Mouse (Mus musculus): ENCODE measurements around the gene Mapk12. TPM values are rescaled to one million over a fixed set of nuclear protein-coding genes. Genes with fewer than 3 reads are reported as not detected.

Mapk12 gene
- total and polyA plus RNA-seq, 3 experiments, result 0.21 TPM; not detected in 2

- no peak for TF ChIP-seq GABPA (IDR thresholded peaks at IDR 0.05; ENCODE audit: insufficient replicate concordance, low read depth, low read length)
- Histone ChIP-seq H3K79me2 (replicated peaks; ENCODE audit: control insufficient read depth, extremely low read depth, insufficient read depth, poor library complexity, severe bottlenecking) (no peaks in the 10 kb centered on the region), H3K4me3 (replicated peaks in 1 of 3; ENCODE audit: low read depth in 2 of 3, low read length in 2 of 3, poor library complexity in 1 of 3) (no peak overlapping the region), H3K9ac (ENCODE audit: insufficient read depth, low read depth) (no peak overlapping the region), H3K4me2 (ENCODE audit: insufficient read depth, low read depth, poor library complexity, severe bottlenecking) (no peak overlapping the region), H3K36me3 (replicated peaks in 1 of 2; ENCODE audit: control insufficient read depth in 1 of 2, insufficient read depth in 1 of 2, low read length in 1 of 2) (peaks cover 0 to 13% of the 10 kb centered on the region in 2 experiments), H3K9me3 (replicated peaks; ENCODE audit: low read length) (no peaks in the 10 kb centered on the region), H3K27me3 (replicated peaks) (peaks cover 61% of the 10 kb centered on the region), H3K27ac (ENCODE audit: insufficient read depth, low read depth) (no peak overlapping the region), H3K4me1 (ENCODE audit: control insufficient read depth in 1 of 2, insufficient read depth in 2 of 2) (peaks cover 0 to 9% of the 10 kb centered on the region in 2 experiments; a peak in 2 of 4 replicates)
- DNase-seq (ENCODE audit: extremely low read depth), result no peak
- dilution Hi-C loops (cut with MboI; ENCODE audit: extremely low pct_ligation_motif_present, extremely low pct_unique_long_range_greater_than_20kb, low sequenced_read_pairs) (no loop called here), in situ Hi-C loops (cut with MboI; ENCODE audit: low pct_ligation_motif_present, low pct_unique_long_range_greater_than_20kb, low sequenced_read_pairs) (no loop called here)
Measured at GRCm38 (mm10) chr15:89140048-89140658, 350 bp downstream of the Mapk12 start.

GRCm38 (mm10) chr15:89138531-89138930 is 2.0 kb downstream of the Mapk12 start:
- H3K27me3 ChIP-seq (replicated peaks), result peaks cover 69% of the 10 kb centered on the region
- dilution Hi-C loops (cut with MboI; ENCODE audit: extremely low pct_ligation_motif_present, extremely low pct_unique_long_range_greater_than_20kb, low sequenced_read_pairs), result no loop called here
- H3K4me3 ChIP-seq (replicated peaks in 1 of 3; ENCODE audit: low read depth in 2 of 3, low read length in 2 of 3, poor library complexity in 1 of 3), result no peak overlapping the region
- TF ChIP-seq MAX (IDR thresholded peaks at IDR 0.05; ENCODE audit: low read length) (no peak), IRF4 (IDR thresholded peaks at IDR 0.05; ENCODE audit: low read depth, low read length) (no peak), ZKSCAN1 (IDR thresholded peaks at IDR 0.05; ENCODE audit: borderline replicate concordance, low read depth, low read length) (no peak), ZNF384 (IDR thresholded peaks at IDR 0.05; ENCODE audit: low read depth, low read length) (no peak), MEF2A (IDR thresholded peaks at IDR 0.05; ENCODE audit: borderline replicate concordance, low read depth, low read length) (no peak), ZMIZ1 (IDR thresholded peaks at IDR 0.05; ENCODE audit: low read depth, low read length) (no peak)
- H3K27ac ChIP-seq (ENCODE audit: insufficient read depth, low read depth), result no peak overlapping the region
- peaks cover 0 to 13% of the 10 kb centered on the region in 2 experiments; a peak in 2 of 4 replicates for H3K4me1 ChIP-seq (ENCODE audit: control insufficient read depth in 1 of 2, insufficient read depth in 2 of 2)
- in situ Hi-C loops (cut with MboI; ENCODE audit: low pct_ligation_motif_present, low pct_unique_long_range_greater_than_20kb, low sequenced_read_pairs), result no loop called here
- H3K9me3 ChIP-seq (replicated peaks; ENCODE audit: low read length), result no peaks in the 10 kb centered on the region
- H3K79me2 ChIP-seq (replicated peaks; ENCODE audit: control insufficient read depth, extremely low read depth, insufficient read depth, poor library complexity, severe bottlenecking), result no peaks in the 10 kb centered on the region
- H3K36me3 ChIP-seq (replicated peaks in 1 of 2; ENCODE audit: control insufficient read depth in 1 of 2, insufficient read depth in 1 of 2, low read length in 1 of 2), result peaks cover 0 to 5% of the 10 kb centered on the region in 2 experiments
- H3K9ac ChIP-seq (ENCODE audit: insufficient read depth, low read depth), result no peak overlapping the region
- no peak overlapping the region for H3K4me2 ChIP-seq (ENCODE audit: insufficient read depth, low read depth, poor library complexity, severe bottlenecking)
- DNase-seq (ENCODE audit: extremely low read depth), result no peak

GRCm38 (mm10) chr15:89138046-89138405 is 2.5 kb downstream of the Mapk12 start:
- Histone ChIP-seq H3K4me1 (ENCODE audit: control insufficient read depth in 1 of 2, insufficient read depth in 2 of 2) (peaks cover 0 to 10% of the 10 kb centered on the region in 2 experiments; a peak in 2 of 4 replicates), H3K4me2 (ENCODE audit: insufficient read depth, low read depth, poor library complexity, severe bottlenecking) (no peak overlapping the region), H3K4me3 (replicated peaks in 1 of 3; ENCODE audit: low read depth in 2 of 3, low read length in 2 of 3, poor library complexity in 1 of 3) (no peak overlapping the region), H3K27me3 (replicated peaks) (peaks cover 72% of the 10 kb centered on the region), H3K79me2 (replicated peaks; ENCODE audit: control insufficient read depth, extremely low read depth, insufficient read depth, poor library complexity, severe bottlenecking) (no peaks in the 10 kb centered on the region), H3K9me3 (replicated peaks; ENCODE audit: low read length) (no peaks in the 10 kb centered on the region), H3K9ac (ENCODE audit: insufficient read depth, low read depth) (no peak overlapping the region), H3K27ac (ENCODE audit: insufficient read depth, low read depth) (no peak overlapping the region), H3K36me3 (replicated peaks in 1 of 2; ENCODE audit: control insufficient read depth in 1 of 2, insufficient read depth in 1 of 2, low read length in 1 of 2) (peaks cover 0 to under 1% of the 10 kb centered on the region in 2 experiments)
- in situ Hi-C loops (cut with MboI; ENCODE audit: low pct_ligation_motif_present, low pct_unique_long_range_greater_than_20kb, low sequenced_read_pairs) (no loop called here), dilution Hi-C loops (cut with MboI; ENCODE audit: extremely low pct_ligation_motif_present, extremely low pct_unique_long_range_greater_than_20kb, low sequenced_read_pairs) (no loop called here)
- TF ChIP-seq GABPA (IDR thresholded peaks at IDR 0.05; ENCODE audit: insufficient replicate concordance, low read depth, low read length) (no peak), UBTF (IDR thresholded peaks at IDR 0.05; ENCODE audit: low read depth, low read length) (no peak), E2F4 (IDR thresholded peaks at IDR 0.05; ENCODE audit: insufficient replicate concordance, low read depth, low read length) (no peak), CTCF (conservative IDR thresholded peaks at IDR 0.05 in 1 of 2, IDR thresholded peaks at IDR 0.05 in 1 of 2; ENCODE audit: low read depth in 2 of 2, low read length in 2 of 2) (no peak), MAFK (IDR thresholded peaks at IDR 0.05; ENCODE audit: insufficient replicate concordance, low read length) (no peak), MEF2A (IDR thresholded peaks at IDR 0.05; ENCODE audit: borderline replicate concordance, low read depth, low read length) (no peak), BHLHE40 (IDR thresholded peaks at IDR 0.05; ENCODE audit: low read depth, low read length) (no peak), MXI1 (IDR thresholded peaks at IDR 0.05; ENCODE audit: low read depth, low read length) (no peak), RAD21 (IDR thresholded peaks at IDR 0.05; ENCODE audit: low read depth, low read length) (no peak), ZMIZ1 (IDR thresholded peaks at IDR 0.05; ENCODE audit: low read depth, low read length) (no peak), SMC3 (IDR thresholded peaks at IDR 0.05; ENCODE audit: low read depth, low read length) (no peak), USF1 (IDR thresholded peaks at IDR 0.05; ENCODE audit: low read depth, low read length) (no peak)
- no peak for DNase-seq (ENCODE audit: extremely low read depth)

Measured in CH12.LX (cell line).